Mouse (Mus musculus) heart, postnatal 4 days (tissue): ENCODE data around the gene Nfia. TPM values are rescaled to one million over a fixed set of nuclear protein-coding genes. Genes with fewer than 3 reads are reported as not detected.

Experiments
- DNase-seq: peaks from one replicate; pipeline ENCODE4 v3.0.0; 2021
- total RNA-seq, 2 experiments: library from RNA; stranded (reverse); gene quantifications; 2 replicates each; pipeline ENCODE4 v1.2.3; 2021

Gene Nfia
- total RNA-seq, 2 experiments from 2014 or later, result 206 to 217 TPM

DNA sequence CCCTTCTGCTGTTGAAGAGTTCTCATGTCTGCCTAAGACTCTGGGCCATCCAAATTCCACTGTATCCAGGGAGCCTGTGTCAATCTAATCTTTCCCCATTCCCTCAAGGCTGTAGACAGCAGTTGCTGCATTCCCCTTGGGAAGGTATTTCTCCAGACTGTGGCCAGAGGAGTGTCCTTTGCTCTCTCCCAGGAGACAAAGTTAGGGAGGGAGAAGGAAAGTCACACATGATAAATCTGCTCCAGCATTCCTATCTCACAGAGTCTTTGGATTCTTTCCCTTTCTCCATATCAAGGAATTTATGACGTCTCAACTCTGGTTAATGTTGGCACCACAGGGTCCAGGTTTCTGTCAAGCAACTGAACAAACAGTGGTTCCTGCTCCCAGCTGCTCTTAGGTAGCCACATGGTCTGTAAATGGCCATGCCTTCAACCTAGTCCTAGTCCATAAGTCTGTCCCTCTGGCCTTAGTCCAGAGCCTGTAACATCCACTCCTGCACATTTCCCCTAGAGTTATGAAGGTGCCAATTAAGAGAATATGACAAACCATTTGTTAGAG lies 370.4 kb downstream of the Nfia start:
- DNase-seq, result peak; percentile 51

DNA sequence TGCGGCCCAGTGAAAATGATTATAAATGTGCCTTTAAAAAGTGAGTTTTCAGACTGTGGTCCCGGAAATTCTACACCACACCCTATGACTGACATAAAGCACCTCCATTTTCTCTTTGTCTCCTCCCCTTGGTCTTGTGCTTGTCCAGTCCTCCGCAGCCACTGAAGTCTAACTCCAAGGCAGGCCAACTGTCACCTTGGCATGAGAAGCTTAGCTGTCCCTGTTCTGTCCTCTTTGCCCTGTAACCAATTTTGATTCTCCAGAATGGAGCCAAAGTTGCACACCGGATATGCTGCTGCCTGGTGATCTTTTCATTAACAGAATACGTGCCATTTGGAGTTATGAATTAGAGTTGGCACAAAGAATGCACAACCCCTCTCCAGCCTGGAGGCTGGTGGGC lies 378.0 kb downstream of the Nfia start:
- no peak for DNase-seq

DNA sequence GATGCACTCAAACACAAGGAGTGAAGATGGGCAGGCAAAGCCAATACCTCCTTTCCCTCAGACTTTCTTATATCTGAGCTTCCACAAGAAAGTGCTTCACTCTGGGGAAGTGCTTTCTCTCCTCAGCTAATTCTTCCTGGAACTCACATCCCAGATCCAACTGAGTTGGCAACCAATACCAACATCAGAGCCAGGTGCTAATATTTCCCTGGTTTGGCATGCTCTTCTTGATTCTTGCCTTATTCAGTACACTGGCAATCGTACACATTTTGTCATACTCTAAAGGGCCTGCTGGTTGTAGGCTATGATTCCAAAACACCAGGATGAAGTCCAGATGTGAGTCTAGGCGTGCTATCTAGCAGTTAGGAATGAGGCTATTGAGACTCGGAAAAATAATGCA lies 385.4 kb downstream of the Nfia start:
- no peak for DNase-seq

DNA sequence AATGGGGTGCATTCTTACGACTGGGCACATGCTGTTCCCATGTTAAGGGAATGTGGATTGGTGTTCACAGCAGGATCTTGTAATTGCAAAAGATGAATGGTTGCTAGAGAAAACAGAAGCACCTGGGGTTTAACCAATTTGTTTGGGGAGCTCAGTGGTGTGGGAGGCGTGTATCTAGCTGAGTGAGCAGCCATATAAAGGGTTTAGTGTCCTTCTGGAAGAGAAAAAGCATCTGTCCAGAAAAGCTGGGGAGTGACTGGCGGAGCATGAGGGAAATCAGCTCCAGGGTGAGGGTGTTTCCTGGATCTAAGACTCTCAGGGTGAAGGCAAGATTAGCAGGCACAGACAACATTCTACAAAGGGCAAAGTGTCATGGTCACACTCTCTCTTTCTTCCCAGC lies 393.8 kb downstream of the Nfia start:
- DNase-seq, result no peak

Other genes with a start within 250 kb of the Nfia start
- gene E130114P18Rik, start 5.3 kb downstream of the Nfia start, total RNA-seq, result not detected